Mouse (Mus musculus) stomach, embryonic 14.5 days (tissue): Measurements from ENCODE around the gene Satb1. TPM values are rescaled to one million over a fixed set of nuclear protein-coding genes. Genes with fewer than 3 reads are reported as not detected.

ENCODE experiments used
- ATAC-seq: fragments of 200-750 bp; cut with Nextera tagmentation; 2 replicates; pipeline ENCODE4 v1.8.0; 2017; ENCODE audit warnings: low read depth, moderate TSS enrichment; ENCODE audit not compliant: insufficient number of reproducible peaks, insufficient read depth, low FRiP score
- H3K27ac ChIP-seq: fragments of 300-500 bp; sonication (generic); 2 replicates; pipeline ENCODE4 v1.5.1; 2014; ENCODE audit warnings: mild to moderate bottlenecking, low read length, moderate library complexity, mixed read lengths
- H3K27me3 ChIP-seq: fragments of 300-500 bp; sonication (generic); 2 replicates; pipeline ENCODE4 v1.6.1; 2014; ENCODE audit warnings: low read length, control low read depth, mixed read lengths; ENCODE audit not compliant: control insufficient read depth, insufficient read depth
- H3K36me3 ChIP-seq: fragments of 300-500 bp; sonication (generic); 2 replicates; pipeline ENCODE4 v1.6.1; 2014; ENCODE audit warnings: mild to moderate bottlenecking, control low read depth, low read length, moderate library complexity, mixed read lengths; ENCODE audit not compliant: control insufficient read depth, insufficient read depth
- H3K4me1 ChIP-seq: fragments of 300-500 bp; sonication (generic); 2 replicates; pipeline ENCODE4 v1.6.1; 2014; ENCODE audit warnings: low read length, control low read depth, mixed read lengths; ENCODE audit not compliant: control insufficient read depth, insufficient read depth
- H3K4me2 ChIP-seq: fragments of 300-500 bp; sonication (generic); replicated peaks from 2 replicates; pipeline ENCODE4 v1.6.1; 2014; ENCODE audit warnings: low read depth, low read length, control low read depth
- H3K4me3 ChIP-seq: fragments of 300-500 bp; sonication (generic); 2 replicates; pipeline ENCODE4 v1.5.1; 2014; ENCODE audit warnings: low read depth, low read length, control low read depth
- H3K9ac ChIP-seq: fragments of 300-500 bp; sonication (generic); replicated peaks from 2 replicates; pipeline ENCODE4 v1.6.1; 2014; ENCODE audit warnings: low read depth, mild to moderate bottlenecking, control low read depth, low read length, moderate library complexity, mixed read lengths
- H3K9me3 ChIP-seq: fragments of 300-500 bp; sonication (generic); 2 replicates; pipeline ENCODE4 v1.6.1; 2016; ENCODE audit warnings: low read depth, low read length, control low read depth; ENCODE audit not compliant: control insufficient read depth
- WGBS: fragments of 180-500 bp; shearing (Covaris S2); extraction: QIAGEN DNeasy Blood & Tissue Kit; methylation state at CpG from one replicate; pipeline ENCODE4 v1.1.7; 2014; 5-methylcytosine and 5-hydroxymethylcytosine counted together
- polyA plus RNA-seq: library from polyadenylated mRNA; unstranded; fragments of >200 nt; fragmentation: Nextera tagmentation; extraction: Ambion mirVana; gene quantifications from 2 replicates; pipeline ENCODE4 v1.2.1, GENCODE M21; 2014

Satb1 gene
- polyA plus RNA-seq, 1 experiment from 2014 or later = 10.1 TPM

- Histone ChIP-seq H3K9me3 (no peaks in the 10 kb centered on the region), H3K4me2 (no peak overlapping the region), H3K4me3 (no peak overlapping the region), H3K36me3 (no peaks in the 10 kb centered on the region), H3K27me3 (no peaks in the 10 kb centered on the region), H3K27ac (no peak overlapping the region), H3K4me1 (no peaks in the 10 kb centered on the region), H3K9ac (no peak overlapping the region)
- no peak for ATAC-seq
- 86% methylated on average over 5 of the region's 5 CpGs for WGBS
Measured at GRCm38 (mm10) chr17:51796459-51796858, 36.6 kb downstream of the Satb1 start.

- Histone ChIP-seq H3K9me3 (no peaks in the 10 kb centered on the region), H3K4me1 (peaks cover 8% of the 10 kb centered on the region; the same call in 1 of the 2 replicates), H3K9ac (no peak overlapping the region), H3K36me3 (no peaks in the 10 kb centered on the region), H3K27me3 (no peaks in the 10 kb centered on the region), H3K4me3 (no peak overlapping the region), H3K4me2 (no peak overlapping the region; the same call in 1 of the 2 replicates), H3K27ac (no peak overlapping the region)
- WGBS = 52% methylated on average over 5 of the region's 5 CpGs
- no peak for ATAC-seq
Measured at GRCm38 (mm10) chr17:51791226-51791625, 41.9 kb downstream of the Satb1 start.

- Histone ChIP-seq H3K9me3 (no peaks in the 10 kb centered on the region), H3K27me3 (no peaks in the 10 kb centered on the region), H3K4me2 (peak overlapping the region; percentile 2; the same call in 1 of the 2 replicates), H3K4me1 (peaks cover 8% of the 10 kb centered on the region; the same call in 1 of the 2 replicates), H3K36me3 (no peaks in the 10 kb centered on the region), H3K4me3 (no peak overlapping the region), H3K9ac (no peak overlapping the region), H3K27ac (no peak overlapping the region)
- ATAC-seq = no peak
- WGBS = 24% methylated on average over 8 of the region's 8 CpGs
Measured at GRCm38 (mm10) chr17:51790387-51791060, 42.6 kb downstream of the Satb1 start.

- Histone ChIP-seq H3K4me1 (peaks cover 8% of the 10 kb centered on the region; the same call in 1 of the 2 replicates), H3K9ac (no peak overlapping the region), H3K9me3 (no peaks in the 10 kb centered on the region), H3K27me3 (no peaks in the 10 kb centered on the region), H3K27ac (no peak overlapping the region), H3K4me2 (no peak overlapping the region), H3K4me3 (no peak overlapping the region), H3K36me3 (no peaks in the 10 kb centered on the region)
- WGBS = 71% methylated on average over 6 of the region's 6 CpGs
- ATAC-seq = no peak
Measured at GRCm38 (mm10) chr17:51789777-51790176, 43.3 kb downstream of the Satb1 start.

- Histone ChIP-seq H3K36me3 (no peaks in the 10 kb centered on the region), H3K4me3 (no peak overlapping the region), H3K9ac (no peak overlapping the region), H3K27ac (no peak overlapping the region), H3K9me3 (no peaks in the 10 kb centered on the region), H3K4me2 (no peak overlapping the region), H3K4me1 (peaks cover 8% of the 10 kb centered on the region; the same call in 1 of the 2 replicates), H3K27me3 (no peaks in the 10 kb centered on the region)
- 88% methylated on average over 4 of the region's 4 CpGs for WGBS
- no peak for ATAC-seq
Measured at GRCm38 (mm10) chr17:51789098-51789497, 44.0 kb downstream of the Satb1 start.

- Histone ChIP-seq H3K4me3 (no peak overlapping the region), H3K9ac (no peak overlapping the region), H3K4me1 (peaks cover 8% of the 10 kb centered on the region; the same call in 1 of the 2 replicates), H3K27me3 (no peaks in the 10 kb centered on the region), H3K9me3 (no peaks in the 10 kb centered on the region), H3K27ac (no peak overlapping the region), H3K36me3 (no peaks in the 10 kb centered on the region), H3K4me2 (no peak overlapping the region)
- ATAC-seq = no peak
- 90% methylated on average over 2 of the region's 2 CpGs for WGBS
Measured at GRCm38 (mm10) chr17:51787955-51788354, 45.1 kb downstream of the Satb1 start.

GRCm38 (mm10) chr17:51786050-51786449, 47.0 kb downstream of the Satb1 start:
- H3K4me3 ChIP-seq = no peak overlapping the region
- H3K4me1 ChIP-seq = peaks cover 6% of the 10 kb centered on the region; the same call in 1 of the 2 replicates
- no peak overlapping the region for H3K4me2 ChIP-seq
- no peaks in the 10 kb centered on the region for H3K27me3 ChIP-seq
- no peak for ATAC-seq
- no peaks in the 10 kb centered on the region for H3K9me3 ChIP-seq
- H3K9ac ChIP-seq = no peak overlapping the region
- H3K36me3 ChIP-seq = peaks cover 4% of the 10 kb centered on the region; the same call in 1 of the 2 replicates
- WGBS = 81% methylated on average over 2 of the region's 2 CpGs
- H3K27ac ChIP-seq = no peak overlapping the region

- Histone ChIP-seq H3K27me3 (no peaks in the 10 kb centered on the region), H3K9me3 (no peaks in the 10 kb centered on the region), H3K9ac (no peak overlapping the region), H3K36me3 (peaks cover 4% of the 10 kb centered on the region; the same call in 1 of the 2 replicates), H3K4me3 (no peak overlapping the region), H3K4me2 (no peak overlapping the region), H3K27ac (no peak overlapping the region), H3K4me1 (no peaks in the 10 kb centered on the region)
- ATAC-seq = no peak
- WGBS = 86% methylated on average over 9 of the region's 9 CpGs
Measured at GRCm38 (mm10) chr17:51784935-51785334, 48.2 kb downstream of the Satb1 start.
